Mouse (Mus musculus) forebrain, embryonic 13.5 days (tissue): ENCODE measurements around the gene Mpzl1. TPM values are rescaled to one million over a fixed set of nuclear protein-coding genes. Genes with fewer than 3 reads are reported as not detected.

Experiments
- ATAC-seq: fragments of 200-750 bp; cut with Nextera tagmentation; 2 replicates; pipeline ENCODE4 v1.8.0; 2017
- H3K27ac ChIP-seq: fragments of 300-500 bp; sonication (generic); 2 replicates; pipeline ENCODE4 v1.5.1; 2015; ENCODE audit warnings: inconsistent platforms, mild to moderate bottlenecking, moderate library complexity
- H3K27me3 ChIP-seq: fragments of 300-500 bp; sonication (generic); 2 replicates; pipeline ENCODE4 v1.6.1; 2015; ENCODE audit warnings: mild to moderate bottlenecking, inconsistent platforms
- H3K36me3 ChIP-seq: fragments of 300-500 bp; sonication (generic); 2 replicates; pipeline ENCODE4 v1.6.1; 2015; ENCODE audit warnings: mild to moderate bottlenecking, inconsistent platforms; ENCODE audit not compliant: poor library complexity, severe bottlenecking
- H3K4me1 ChIP-seq: fragments of 300-500 bp; sonication (generic); 2 replicates; pipeline ENCODE4 v1.6.1; 2015; ENCODE audit warnings: inconsistent platforms
- H3K4me2 ChIP-seq: fragments of 300-500 bp; sonication (generic); 2 replicates; pipeline ENCODE4 v1.6.1; 2015; ENCODE audit warnings: inconsistent platforms, mild to moderate bottlenecking, moderate library complexity
- H3K4me3 ChIP-seq: fragments of 300-500 bp; sonication (generic); 2 replicates; pipeline ENCODE4 v1.5.1; 2015; ENCODE audit warnings: mild to moderate bottlenecking, inconsistent platforms
- H3K9ac ChIP-seq: fragments of 300-500 bp; sonication (generic); 2 replicates; pipeline ENCODE4 v1.6.1; 2015; ENCODE audit warnings: mild to moderate bottlenecking, inconsistent platforms
- H3K9me3 ChIP-seq: fragments of 300-500 bp; sonication (generic); replicated peaks from 2 replicates; pipeline ENCODE4 v1.6.1; 2016; ENCODE audit warnings: inconsistent platforms
- WGBS: fragments of 180-500 bp; shearing (Covaris S2); methylation state at CpG from one replicate; pipeline ENCODE4 v1.1.7; 2015; 5-methylcytosine and 5-hydroxymethylcytosine counted together
- polyA plus RNA-seq: library from polyadenylated mRNA; unstranded; fragments of >200 nt; fragmentation: Nextera tagmentation; extraction: Ambion mirVana; gene quantifications from 2 replicates; pipeline ENCODE4 v1.2.1, GENCODE M21; 2015

The Mpzl1 gene
- polyA plus RNA-seq, 1 experiment from 2014 or later: 131 TPM

DNA sequence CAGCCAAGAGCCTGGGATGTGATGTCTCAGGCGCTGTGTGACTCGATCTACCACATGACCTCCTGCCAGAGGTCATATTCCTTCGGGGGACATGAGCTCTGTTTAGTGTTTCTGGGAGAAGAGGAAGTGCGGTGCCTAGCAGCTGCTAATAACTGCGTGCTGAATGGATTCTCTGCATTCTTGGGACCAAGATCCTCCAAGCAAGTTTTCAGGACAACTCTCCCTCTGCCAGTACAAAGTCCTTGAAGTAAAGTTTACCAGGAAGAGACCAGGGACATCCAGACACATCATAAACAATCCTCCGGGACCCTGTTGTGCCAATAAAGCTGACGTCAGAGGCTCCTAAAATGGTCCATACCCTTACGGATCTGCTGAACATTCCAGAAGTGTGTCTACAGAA is 46.5 kb downstream of the Mpzl1 start:
- peaks cover 25% of the 10 kb centered on the region for H3K36me3 ChIP-seq
- H3K4me3 ChIP-seq: no peak overlapping the region
- WGBS: 87% methylated on average over 8 of the region's 8 CpGs
- H3K27ac ChIP-seq: no peak overlapping the region
- H3K9ac ChIP-seq: no peak overlapping the region
- H3K4me1 ChIP-seq: no peaks in the 10 kb centered on the region
- no peak overlapping the region for H3K4me2 ChIP-seq
- no peaks in the 10 kb centered on the region for H3K27me3 ChIP-seq
- H3K9me3 ChIP-seq: no peaks in the 10 kb centered on the region
- no peak for ATAC-seq

DNA sequence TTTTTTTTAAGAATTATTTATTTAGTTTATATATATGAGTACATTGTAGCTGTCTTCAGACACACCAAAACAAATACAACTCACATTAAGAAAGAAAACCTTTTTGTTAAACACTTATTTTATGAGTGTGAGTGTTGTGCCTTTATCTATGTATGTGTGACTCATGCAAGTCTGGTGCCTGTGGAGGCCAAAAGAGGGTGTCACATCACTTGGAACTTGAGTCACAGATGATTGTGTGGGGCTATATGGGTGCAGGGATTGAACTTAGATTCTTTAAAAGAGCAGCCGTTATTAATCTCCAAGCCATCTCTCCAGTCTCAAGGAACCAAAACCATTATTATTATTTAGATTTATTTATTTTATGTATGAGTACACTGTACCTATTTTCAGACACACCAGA is 48.0 kb downstream of the Mpzl1 start:
- Histone ChIP-seq H3K27me3 (no peaks in the 10 kb centered on the region), H3K9me3 (no peaks in the 10 kb centered on the region), H3K4me1 (no peaks in the 10 kb centered on the region), H3K4me2 (no peak overlapping the region), H3K9ac (no peak overlapping the region), H3K36me3 (peaks cover 10% of the 10 kb centered on the region), H3K27ac (no peak overlapping the region), H3K4me3 (no peak overlapping the region)
- WGBS: 90% methylated on average over 1 of the region's 1 CpGs
- ATAC-seq: no peak

DNA sequence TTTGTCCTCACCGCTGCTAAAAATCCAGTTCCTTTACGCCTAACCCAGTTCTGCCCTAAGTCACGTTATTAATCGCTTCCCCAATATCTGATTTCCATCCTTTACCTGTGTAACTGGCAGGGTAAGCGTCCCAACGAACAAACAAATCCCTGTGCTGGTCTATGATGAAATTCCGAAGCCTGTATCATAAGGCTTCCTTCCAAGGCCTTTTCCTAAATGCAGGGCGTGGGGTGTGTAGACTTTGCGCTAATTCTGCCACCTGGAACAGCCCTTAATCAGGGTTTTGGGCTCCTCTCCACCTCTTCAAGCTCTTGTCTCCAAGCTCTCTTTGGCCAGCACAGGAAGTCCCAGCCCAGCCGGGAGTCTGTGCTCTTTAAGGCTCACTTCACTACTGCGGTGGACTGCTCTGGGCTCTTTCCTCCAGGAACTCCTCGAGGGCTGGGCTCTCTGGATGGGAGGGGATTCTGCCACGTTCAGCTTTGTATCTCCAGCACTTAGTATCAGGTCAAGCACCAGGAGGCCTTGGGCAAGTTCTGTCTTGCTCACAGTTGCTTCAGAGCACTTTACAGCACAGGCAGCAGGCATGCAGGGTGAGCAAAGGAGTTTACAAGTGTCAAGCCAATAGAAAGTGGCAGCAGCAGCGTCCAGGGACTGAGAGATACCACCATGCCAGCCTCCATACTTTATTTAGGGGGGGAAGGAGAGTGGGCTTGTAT is 48.8 kb downstream of the Mpzl1 start:
- no peak overlapping the region for H3K27ac ChIP-seq

DNA sequence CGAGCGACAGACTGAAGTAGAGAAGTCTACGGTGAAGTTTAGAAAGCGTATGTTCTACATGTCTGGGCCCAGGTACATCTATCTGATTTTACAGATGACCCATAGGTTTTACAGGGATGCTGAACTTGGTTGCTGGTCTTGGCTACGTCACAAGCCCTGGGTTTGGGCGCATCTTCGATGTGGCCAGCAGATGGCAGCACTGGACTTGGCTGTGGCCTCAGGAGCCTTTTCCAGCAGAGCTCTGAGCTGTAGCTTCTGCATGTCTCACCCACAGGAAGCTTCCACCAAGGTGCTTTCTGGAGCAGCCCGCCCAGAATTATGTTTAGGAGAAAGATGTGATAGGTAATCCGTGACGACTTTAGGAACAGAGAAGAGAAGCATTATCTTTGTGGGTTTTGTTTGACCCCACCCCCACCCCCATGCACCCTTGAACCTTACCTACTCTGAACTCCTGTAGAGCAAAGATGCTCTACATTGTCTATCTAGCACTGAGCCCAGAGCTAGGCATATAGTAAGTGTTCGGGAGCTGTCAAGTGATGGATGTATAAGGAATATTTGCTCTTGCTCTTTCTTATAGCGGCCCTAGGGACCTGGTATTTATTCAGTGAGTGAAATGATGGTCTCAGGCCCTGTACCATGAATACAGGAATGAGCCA is 50.7 kb downstream of the Mpzl1 start:
- H3K9ac ChIP-seq: no peak overlapping the region
- ATAC-seq: peak; percentile 80
- no peaks in the 10 kb centered on the region for H3K27me3 ChIP-seq
- WGBS: 30% methylated on average over 12 of the region's 12 CpGs
- no peaks in the 10 kb centered on the region for H3K4me1 ChIP-seq
- H3K4me2 ChIP-seq: no peak overlapping the region
- H3K9me3 ChIP-seq: peaks cover 5% of the 10 kb centered on the region; the same call in 1 of the 2 replicates
- no peaks in the 10 kb centered on the region for H3K36me3 ChIP-seq
- H3K27ac ChIP-seq: no peak overlapping the region
- no peak overlapping the region for H3K4me3 ChIP-seq

More for the DNA sequence above, 48.8 kb downstream of the Mpzl1 start:
- no peaks in the 10 kb centered on the region for H3K27me3 ChIP-seq
- H3K4me3 ChIP-seq: no peak overlapping the region
- peaks cover 2% of the 10 kb centered on the region; the same call in 1 of the 2 replicates for H3K36me3 ChIP-seq
- no peak overlapping the region for H3K9ac ChIP-seq
- no peaks in the 10 kb centered on the region for H3K9me3 ChIP-seq
- 68% methylated on average over 14 of the region's 14 CpGs for WGBS
- H3K4me1 ChIP-seq: no peaks in the 10 kb centered on the region
- H3K4me2 ChIP-seq: no peak overlapping the region
- ATAC-seq: no peak

DNA sequence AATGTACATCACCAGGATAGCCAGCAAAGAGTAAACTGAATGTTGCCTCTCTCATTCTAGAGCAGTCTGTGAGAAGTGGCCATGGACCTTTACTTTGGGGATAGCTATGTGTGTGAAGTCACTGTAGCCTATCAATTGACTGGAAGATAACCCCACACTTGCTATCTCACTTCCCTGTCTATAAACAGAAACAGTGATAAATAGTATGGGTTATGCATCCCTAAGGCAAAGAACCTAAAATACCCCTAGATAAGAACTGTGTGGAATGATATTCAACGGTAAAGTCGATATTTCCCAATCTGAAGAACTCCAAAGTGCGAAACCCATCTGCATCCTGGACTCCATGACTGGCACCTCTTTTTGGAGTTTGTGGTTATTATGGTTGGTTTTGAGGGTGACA is 53.1 kb downstream of the Mpzl1 start:
- H3K9ac ChIP-seq: no peak overlapping the region
- H3K36me3 ChIP-seq: no peaks in the 10 kb centered on the region
- no peak overlapping the region for H3K27ac ChIP-seq
- 99% methylated on average over 3 of the region's 3 CpGs for WGBS
- no peak for ATAC-seq
- H3K4me1 ChIP-seq: no peaks in the 10 kb centered on the region
- peaks cover 5% of the 10 kb centered on the region; the same call in 1 of the 2 replicates for H3K9me3 ChIP-seq
- H3K4me2 ChIP-seq: no peak overlapping the region
- no peaks in the 10 kb centered on the region for H3K27me3 ChIP-seq
- H3K4me3 ChIP-seq: no peak overlapping the region

DNA sequence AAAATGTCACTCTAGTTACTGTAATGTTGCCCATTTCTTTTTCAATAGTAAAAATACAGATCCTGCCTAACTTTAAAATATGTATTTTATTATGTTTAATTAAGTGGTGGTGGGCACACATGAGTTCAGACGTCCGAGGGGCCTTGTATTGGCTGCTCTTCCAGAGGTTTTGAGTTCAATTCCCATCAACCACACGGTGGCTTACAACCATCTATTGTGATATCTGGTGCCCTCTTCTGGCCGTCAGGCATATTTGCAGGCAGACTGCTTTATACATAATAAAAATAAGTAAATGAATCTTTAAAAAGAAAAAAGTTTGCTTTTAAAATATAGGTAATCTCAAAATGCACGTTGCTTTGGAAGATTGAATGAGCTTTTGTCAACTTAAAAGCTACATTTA is 55.0 kb downstream of the Mpzl1 start:
- Histone ChIP-seq H3K27me3 (no peaks in the 10 kb centered on the region), H3K4me1 (no peaks in the 10 kb centered on the region), H3K9me3 (peaks cover 5% of the 10 kb centered on the region; the same call in 1 of the 2 replicates), H3K9ac (no peak overlapping the region), H3K27ac (no peak overlapping the region), H3K36me3 (no peaks in the 10 kb centered on the region), H3K4me2 (no peak overlapping the region), H3K4me3 (no peak overlapping the region)
- WGBS: 49% methylated on average over 5 of the region's 5 CpGs
- no peak for ATAC-seq

DNA sequence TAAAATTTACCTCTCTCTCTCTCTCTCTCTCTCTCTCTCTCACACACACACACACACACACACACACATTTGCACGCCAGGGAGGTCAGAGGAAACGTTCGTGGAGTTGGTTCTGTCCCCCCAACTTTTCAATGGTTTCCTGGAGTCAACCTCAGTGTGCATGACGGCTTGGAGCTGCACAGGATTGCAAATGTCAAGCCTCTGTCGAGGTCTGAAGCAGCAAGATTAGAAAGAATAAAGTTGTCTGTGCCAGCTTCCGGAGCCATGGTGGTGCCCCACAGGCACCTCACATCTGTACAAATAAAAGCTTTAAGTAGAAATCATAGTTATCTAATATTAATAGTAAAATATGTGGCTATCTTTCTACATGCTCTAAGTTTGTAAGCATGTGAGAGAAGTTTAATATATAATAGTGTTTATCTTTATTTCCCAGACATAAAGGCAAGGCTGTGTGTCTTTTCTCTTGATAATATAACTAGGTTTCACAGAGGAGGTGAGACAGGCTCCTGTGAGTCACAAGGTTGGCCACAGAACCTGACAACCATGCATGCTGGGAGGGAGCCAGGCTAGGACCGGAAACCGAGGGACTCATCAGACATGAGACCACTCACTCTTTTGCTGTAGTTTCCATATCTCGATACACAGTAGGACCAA is 57.8 kb downstream of the Mpzl1 start:
- WGBS: 85% methylated on average over 9 of the region's 9 CpGs
- peaks cover 5% of the 10 kb centered on the region; the same call in 1 of the 2 replicates for H3K9me3 ChIP-seq
- H3K4me2 ChIP-seq: no peak overlapping the region
- H3K27me3 ChIP-seq: no peaks in the 10 kb centered on the region
- no peaks in the 10 kb centered on the region for H3K36me3 ChIP-seq
- no peaks in the 10 kb centered on the region for H3K4me1 ChIP-seq
- ATAC-seq: no peak
- no peak overlapping the region for H3K9ac ChIP-seq
- H3K27ac ChIP-seq: no peak overlapping the region
- no peak overlapping the region for H3K4me3 ChIP-seq

DNA sequence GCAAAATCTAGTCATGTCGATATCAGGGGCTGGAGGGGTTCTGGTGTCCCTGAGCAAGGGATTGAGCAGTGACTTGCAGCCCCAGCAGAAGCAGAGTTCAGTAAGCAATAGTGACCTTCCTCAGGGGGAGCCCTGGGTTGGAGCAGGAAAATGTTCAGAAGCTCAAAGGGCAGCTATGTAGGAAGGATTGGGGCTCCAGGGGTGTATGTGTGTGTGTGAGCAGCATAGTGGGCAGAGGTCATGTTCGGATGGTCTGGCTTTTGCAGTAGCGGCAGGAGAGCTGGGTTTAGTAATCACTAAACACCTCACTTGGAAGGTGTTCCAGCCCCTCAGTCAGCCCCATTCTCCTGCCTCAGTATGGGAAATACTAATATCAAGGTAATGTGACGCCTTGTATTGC is 58.3 kb downstream of the Mpzl1 start:
- ATAC-seq: no peak
- 85% methylated on average over 4 of the region's 4 CpGs for WGBS
- Histone ChIP-seq H3K27me3 (no peaks in the 10 kb centered on the region), H3K27ac (no peak overlapping the region), H3K9me3 (peaks cover 5% of the 10 kb centered on the region; the same call in 1 of the 2 replicates), H3K4me1 (no peaks in the 10 kb centered on the region), H3K4me3 (no peak overlapping the region), H3K4me2 (no peak overlapping the region), H3K36me3 (no peaks in the 10 kb centered on the region), H3K9ac (no peak overlapping the region)

DNA sequence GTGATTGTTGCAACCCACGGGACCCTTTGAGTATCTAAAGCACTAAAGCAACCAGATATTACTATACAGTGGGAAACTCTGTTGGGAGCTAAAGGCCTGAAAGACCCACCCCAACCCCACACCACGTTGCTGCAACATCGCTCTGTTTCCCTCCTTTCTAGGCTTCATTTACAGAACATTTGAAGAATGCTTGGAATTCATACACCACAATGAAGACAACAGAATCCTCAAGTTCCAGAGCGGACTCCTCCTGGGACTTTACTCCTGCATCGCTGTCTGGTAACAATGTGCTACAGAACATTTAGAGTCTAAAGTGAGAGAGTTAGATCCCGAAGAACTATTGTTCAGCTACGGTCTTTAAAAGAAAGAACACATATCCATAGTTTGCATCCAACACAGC is 66.9 kb downstream of the Mpzl1 start:
- no peak overlapping the region for H3K4me3 ChIP-seq
- no peak overlapping the region for H3K4me2 ChIP-seq
- ATAC-seq: no peak
- WGBS: 79% methylated on average over 7 of the region's 7 CpGs
- H3K27ac ChIP-seq: no peak overlapping the region
- H3K36me3 ChIP-seq: no peaks in the 10 kb centered on the region
- H3K9ac ChIP-seq: no peak overlapping the region
- H3K9me3 ChIP-seq: no peaks in the 10 kb centered on the region
- H3K27me3 ChIP-seq: no peaks in the 10 kb centered on the region
- no peaks in the 10 kb centered on the region for H3K4me1 ChIP-seq

DNA sequence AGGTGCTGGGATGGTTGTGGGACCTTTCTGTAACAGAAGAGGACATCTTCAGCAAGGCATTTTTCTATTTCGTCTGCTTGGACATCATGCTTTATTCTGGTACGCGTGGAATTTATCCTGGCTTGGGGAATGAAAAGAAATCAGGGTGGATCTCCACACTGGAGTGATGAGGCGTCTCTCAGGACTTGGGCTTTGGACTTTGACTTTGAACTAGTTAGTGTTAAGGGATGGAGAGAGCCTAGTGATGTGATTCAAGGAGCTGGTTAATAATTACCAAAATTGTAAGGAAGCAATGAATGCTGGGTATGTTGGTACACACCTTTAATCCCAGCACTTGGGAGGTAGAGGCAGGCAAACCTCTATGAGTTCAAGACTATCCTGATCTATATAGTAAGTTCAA is 69.1 kb downstream of the Mpzl1 start:
- Histone ChIP-seq H3K9me3 (no peaks in the 10 kb centered on the region), H3K27me3 (no peaks in the 10 kb centered on the region), H3K9ac (no peak overlapping the region), H3K4me1 (no peaks in the 10 kb centered on the region), H3K27ac (no peak overlapping the region), H3K4me3 (no peak overlapping the region), H3K4me2 (no peak overlapping the region), H3K36me3 (no peaks in the 10 kb centered on the region)
- no peak for ATAC-seq
- 93% methylated on average over 4 of the region's 4 CpGs for WGBS

DNA sequence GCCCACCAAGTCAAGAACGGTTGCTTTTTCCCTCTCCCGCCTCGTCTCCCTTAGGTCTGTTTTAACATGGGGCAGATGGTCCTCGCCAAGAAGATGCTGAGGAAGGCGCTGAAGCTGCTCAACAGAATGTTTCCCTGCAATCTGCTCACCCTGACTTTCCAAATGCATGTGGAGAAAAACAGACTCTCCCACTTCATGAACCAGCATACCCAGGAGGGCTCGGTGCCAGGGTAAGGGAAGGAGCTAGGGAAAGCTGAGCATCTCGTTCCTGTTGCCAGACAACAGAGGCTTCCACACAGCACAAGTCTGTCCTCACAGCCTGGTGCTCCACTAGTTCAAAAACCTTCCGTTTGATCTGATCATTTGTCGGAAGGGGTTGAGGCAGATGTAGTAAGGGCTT is 75.3 kb downstream of the Mpzl1 start:
- 89% methylated on average over 9 of the region's 9 CpGs for WGBS
- Histone ChIP-seq H3K36me3 (no peaks in the 10 kb centered on the region), H3K9ac (no peak overlapping the region), H3K9me3 (no peaks in the 10 kb centered on the region), H3K4me2 (no peak overlapping the region), H3K27ac (no peak overlapping the region), H3K4me3 (no peak overlapping the region), H3K4me1 (no peaks in the 10 kb centered on the region), H3K27me3 (no peaks in the 10 kb centered on the region)
- peak; percentile 67; the same call in 1 of the 2 replicates for ATAC-seq

DNA sequence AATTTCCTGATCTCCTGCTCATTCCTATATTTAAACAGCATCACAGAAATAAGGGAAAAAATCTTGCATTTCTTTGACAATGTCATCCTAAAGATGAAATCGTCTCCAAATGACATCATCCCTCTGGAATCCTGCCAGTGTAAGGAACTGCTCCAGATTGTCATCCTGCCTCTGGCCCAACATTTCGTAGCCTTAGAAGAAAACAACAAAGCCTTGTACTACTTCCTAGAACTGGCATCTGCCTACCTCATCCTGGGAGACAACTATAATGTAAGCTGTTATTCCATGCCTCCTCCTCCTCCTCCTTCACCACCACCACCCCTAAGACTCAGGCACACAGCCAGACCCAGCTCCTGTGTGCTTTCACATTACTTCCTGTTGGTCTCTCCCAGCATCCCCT is 77.6 kb downstream of the Mpzl1 start:
- no peaks in the 10 kb centered on the region for H3K36me3 ChIP-seq
- WGBS: 63% methylated on average over 2 of the region's 2 CpGs
- H3K4me2 ChIP-seq: no peak overlapping the region
- no peak overlapping the region for H3K4me3 ChIP-seq
- no peaks in the 10 kb centered on the region for H3K27me3 ChIP-seq
- no peaks in the 10 kb centered on the region for H3K4me1 ChIP-seq
- H3K27ac ChIP-seq: no peak overlapping the region
- no peak for ATAC-seq
- H3K9ac ChIP-seq: no peak overlapping the region
- peaks cover 9% of the 10 kb centered on the region for H3K9me3 ChIP-seq
